Mouse (Mus musculus) embryo, embryonic 10.5 days (tissue): Measurements from ENCODE around the gene Nr1h3.

Experiments
- DNase-seq: peaks from one replicate; pipeline ENCODE4 v3.0.0-alpha.2; 2015; ENCODE audit warnings: low spot score

Gene Nr1h3

GRCm38 (mm10) chr2:91139311-91139710 lies 63.3 kb downstream of the Nr1h3 start:
- no peak for DNase-seq

DNA sequence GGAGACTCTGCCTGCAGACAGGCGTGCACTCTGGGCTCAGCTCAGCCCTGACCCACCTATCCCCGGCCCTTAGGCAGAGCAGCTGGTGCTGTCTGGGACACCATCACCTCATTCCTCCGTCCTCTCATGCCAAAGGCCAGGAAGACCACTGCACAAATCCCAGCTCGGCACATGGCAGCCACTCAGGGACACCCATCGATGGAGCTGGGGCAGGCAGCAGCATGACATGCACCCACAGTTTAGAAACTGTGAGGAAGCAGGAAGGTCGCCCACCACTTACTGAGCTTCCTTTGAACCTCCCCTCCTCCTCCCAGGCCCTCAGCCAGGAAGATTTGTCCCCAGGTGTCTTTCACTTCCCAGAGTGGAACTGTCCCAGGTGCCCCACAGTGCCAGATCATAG lies 65.2 kb downstream of the Nr1h3 start:
- no peak for DNase-seq

DNA sequence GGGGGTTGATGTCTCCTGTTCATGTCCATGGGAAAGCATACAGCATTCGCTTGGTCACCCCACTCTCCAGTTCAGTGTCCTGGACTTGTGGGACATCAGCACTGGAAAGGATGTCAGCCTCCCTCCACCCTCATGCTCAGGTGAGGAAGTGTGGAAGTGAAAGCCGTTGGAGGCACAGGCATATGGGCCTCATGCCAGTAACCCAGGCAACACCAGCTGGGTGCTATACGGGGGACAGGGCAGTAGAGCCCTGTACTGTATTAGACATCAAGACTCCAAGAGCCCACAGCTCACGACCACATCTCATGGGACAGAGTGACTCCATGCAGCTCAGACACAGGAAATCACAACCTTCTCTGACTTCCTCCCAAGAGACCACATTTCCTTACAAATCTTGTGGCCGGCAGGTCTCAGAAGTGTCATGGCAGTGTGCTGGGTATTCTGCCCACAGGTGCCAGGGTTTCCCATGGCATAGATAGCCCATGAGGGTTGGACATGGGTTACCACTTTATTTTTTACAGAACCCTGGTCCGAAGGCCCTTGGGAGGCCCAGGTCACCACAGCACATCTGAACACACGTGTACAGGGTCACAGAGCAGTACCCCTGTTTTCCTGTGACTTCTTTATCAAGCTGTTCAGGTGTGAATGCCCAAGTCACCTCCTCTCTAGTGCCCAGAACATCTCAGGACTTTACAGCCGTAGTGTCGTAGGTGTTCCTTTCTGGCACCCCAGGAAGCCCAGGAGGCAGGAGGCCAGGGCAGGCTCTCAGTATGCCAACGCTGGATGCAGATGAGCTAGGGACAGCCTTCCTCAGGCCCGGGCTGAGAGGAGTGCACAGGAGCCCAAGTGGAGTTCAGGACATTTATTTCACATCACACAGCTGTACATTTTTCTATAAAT lies 65.9 kb downstream of the Nr1h3 start:
- DNase-seq = no peak
